Mouse (Mus musculus) kidney, adult 2 months (tissue): ENCODE measurements around the gene Tnrc18. TPM values are rescaled to one million over a fixed set of nuclear protein-coding genes. Genes with fewer than 3 reads are reported as not detected.

Experiments
- DNase-seq: peaks from one replicate; pipeline ENCODE4 v3.0.0; 2021
- H3K27ac ChIP-seq: fragments of 200-500 bp; 2 replicates; pipeline ENCODE4 v1.5.1; 2012; ENCODE audit warnings: low read depth, low read length, control low read depth, inconsistent platforms; ENCODE audit not compliant: insufficient read depth
- H3K27me3 ChIP-seq: fragments of 200-500 bp; replicated peaks from 2 replicates; pipeline ENCODE4 v1.6.1; 2012; ENCODE audit warnings: mild to moderate bottlenecking, moderate library complexity, low read length, inconsistent platforms; ENCODE audit not compliant: control insufficient read depth, insufficient read depth
- H3K36me3 ChIP-seq: fragments of 200-500 bp; 2 replicates; pipeline ENCODE4 v1.6.1; 2012; ENCODE audit warnings: mild to moderate bottlenecking, moderate library complexity, low read length, inconsistent platforms; ENCODE audit not compliant: control insufficient read depth, insufficient read depth
- H3K4me1 ChIP-seq: fragments of 200-500 bp; 2 replicates; pipeline ENCODE4 v1.6.1; 2011; ENCODE audit warnings: low read length; ENCODE audit not compliant: control insufficient read depth, insufficient read depth
- H3K4me3 ChIP-seq: fragments of 200-500 bp; 2 replicates; pipeline ENCODE4 v1.5.1; 2011; ENCODE audit warnings: mild to moderate bottlenecking, low read depth, low read length, control low read depth; ENCODE audit not compliant: insufficient read depth
- CTCF ChIP-seq: fragments of 200-500 bp; conservative IDR thresholded peaks from 2 replicates; pipeline ENCODE4 v1.5.1; 2011; ENCODE audit warnings: low read depth, mild to moderate bottlenecking, control low read depth, low read length, moderate library complexity, mixed read lengths; ENCODE audit not compliant: insufficient read depth, insufficient read length
- POLR2A ChIP-seq: fragments of 200-500 bp; IDR thresholded peaks from one replicate; pipeline ENCODE4 v1.6.1; 2011; ENCODE audit warnings: low read depth, low read length, control low read depth
- WGBS: fragments of 180-500 bp; shearing (Covaris S2); methylation state at CpG from one replicate; pipeline ENCODE4 v1.1.7; 2018; 5-methylcytosine and 5-hydroxymethylcytosine counted together
- polyA plus RNA-seq: library from polyadenylated mRNA; depleted of rRNA; stranded (reverse); fragments of >200 nt; gene quantifications from 2 replicates; pipeline ENCODE4 v1.2.3, GENCODE M21; 2012

The Tnrc18 gene
- polyA plus RNA-seq, 1 experiment: 32.1 TPM

GRCm38 (mm10) chr5:142761326-142761983 lies 56.0 kb downstream of the Tnrc18 start:
- Histone ChIP-seq H3K27me3 (no peaks in the 10 kb centered on the region), H3K4me3 (no peak overlapping the region), H3K4me1 (no peaks in the 10 kb centered on the region), H3K27ac (no peak overlapping the region), H3K36me3 (peaks cover 5% of the 10 kb centered on the region)
- TF ChIP-seq POLR2A: no peak
- no peak for TF ChIP-seq CTCF
- 87% methylated on average over 16 of the region's 16 CpGs for WGBS
- DNase-seq: no peak

GRCm38 (mm10) chr5:142759786-142760185 lies 57.7 kb downstream of the Tnrc18 start:
- peaks cover 3% of the 10 kb centered on the region for H3K36me3 ChIP-seq
- WGBS: 89% methylated on average over 8 of the region's 8 CpGs
- H3K4me3 ChIP-seq: no peak overlapping the region
- DNase-seq: no peak
- no peak for TF ChIP-seq CTCF
- TF ChIP-seq POLR2A: no peak
- H3K4me1 ChIP-seq: no peaks in the 10 kb centered on the region
- no peaks in the 10 kb centered on the region for H3K27me3 ChIP-seq
- no peak overlapping the region for H3K27ac ChIP-seq

- peaks cover 1% of the 10 kb centered on the region for H3K36me3 ChIP-seq
Measured at GRCm38 (mm10) chr5:142752241-142752640, 65.2 kb downstream of the Tnrc18 start.

GRCm38 (mm10) chr5:142750173-142750572 lies 67.3 kb downstream of the Tnrc18 start:
- peaks cover 1% of the 10 kb centered on the region; the same call in 1 of the 2 replicates for H3K36me3 ChIP-seq

More at GRCm38 (mm10) chr5:142752241-142752640, 65.2 kb downstream of the Tnrc18 start:
- no peak for TF ChIP-seq POLR2A
- no peak for TF ChIP-seq CTCF
- H3K4me3 ChIP-seq: no peak overlapping the region
- DNase-seq: no peak
- no peak overlapping the region for H3K27ac ChIP-seq
- H3K27me3 ChIP-seq: no peaks in the 10 kb centered on the region
- WGBS: 84% methylated on average over 13 of the region's 13 CpGs
- H3K4me1 ChIP-seq: no peaks in the 10 kb centered on the region

GRCm38 (mm10) chr5:142747026-142747629 lies 70.3 kb downstream of the Tnrc18 start:
- Histone ChIP-seq H3K4me3 (no peak overlapping the region), H3K4me1 (no peaks in the 10 kb centered on the region), H3K27ac (no peak overlapping the region), H3K36me3 (peaks cover 1% of the 10 kb centered on the region), H3K27me3 (no peaks in the 10 kb centered on the region)
- DNase-seq: no peak
- no peak for TF ChIP-seq CTCF
- no peak for TF ChIP-seq POLR2A
- WGBS: 56% methylated on average over 12 of the region's 12 CpGs

More at GRCm38 (mm10) chr5:142750173-142750572, 67.3 kb downstream of the Tnrc18 start:
- no peak overlapping the region for H3K27ac ChIP-seq
- no peak for DNase-seq
- H3K27me3 ChIP-seq: no peaks in the 10 kb centered on the region
- no peak overlapping the region for H3K4me3 ChIP-seq
- TF ChIP-seq POLR2A (no peak), CTCF (no peak)
- 91% methylated on average over 11 of the region's 11 CpGs for WGBS
- H3K4me1 ChIP-seq: no peaks in the 10 kb centered on the region

GRCm38 (mm10) chr5:142739941-142740340 lies 77.5 kb downstream of the Tnrc18 start:
- TF ChIP-seq POLR2A (no peak), CTCF (no peak)

GRCm38 (mm10) chr5:142731916-142732315 lies 85.5 kb downstream of the Tnrc18 start:
- no peaks in the 10 kb centered on the region for H3K4me1 ChIP-seq
- peaks cover 15% of the 10 kb centered on the region for H3K36me3 ChIP-seq
- 78% methylated on average over 11 of the region's 11 CpGs for WGBS
- no peak overlapping the region for H3K27ac ChIP-seq
- no peak for TF ChIP-seq POLR2A
- TF ChIP-seq CTCF: no peak
- no peaks in the 10 kb centered on the region for H3K27me3 ChIP-seq
- no peak overlapping the region for H3K4me3 ChIP-seq
- no peak for DNase-seq

More at GRCm38 (mm10) chr5:142739941-142740340, 77.5 kb downstream of the Tnrc18 start:
- Histone ChIP-seq H3K4me3 (no peak overlapping the region), H3K27me3 (no peaks in the 10 kb centered on the region), H3K36me3 (peaks cover 9% of the 10 kb centered on the region), H3K27ac (no peak overlapping the region), H3K4me1 (no peaks in the 10 kb centered on the region)
- DNase-seq: no peak
- 58% methylated on average over 8 of the region's 8 CpGs for WGBS
